Mouse (Mus musculus) neutrophil, adult 5-6 weeks (primary cell): ENCODE data around the gene Agap1. TPM values are rescaled to one million over a fixed set of nuclear protein-coding genes. Genes with fewer than 3 reads are reported as not detected.
"Not testable (repeated sequence)": the region's sequence is repeated elsewhere in the genome, so short reads cannot be mapped to it uniquely, and the experiment has no call there.

Experiments
- ATAC-seq: fragments of 151-379, 151-347 bp; 2 replicates; pipeline ENCODE4 v1.8.0; 2017; ENCODE audit warnings: mild to moderate bottlenecking, moderate TSS enrichment; ENCODE audit not compliant: insufficient number of reproducible peaks, poor library complexity, low FRiP score, severe bottlenecking; ENCODE audit errors: extremely low read depth
- total RNA-seq: library from RNA; stranded (forward); fragments of 200-1000 nt; gene quantifications from 2 replicates; pipeline ENCODE4 v1.2.3, GENCODE M21; 2017

Gene Agap1
- total RNA-seq, 1 experiment from 2014 or later = 9.7 TPM

- ATAC-seq = no peak
These were observed 38.6 kb downstream of the Agap1 start for GRCm38 (mm10) chr1:89493177-89493576.

DNA sequence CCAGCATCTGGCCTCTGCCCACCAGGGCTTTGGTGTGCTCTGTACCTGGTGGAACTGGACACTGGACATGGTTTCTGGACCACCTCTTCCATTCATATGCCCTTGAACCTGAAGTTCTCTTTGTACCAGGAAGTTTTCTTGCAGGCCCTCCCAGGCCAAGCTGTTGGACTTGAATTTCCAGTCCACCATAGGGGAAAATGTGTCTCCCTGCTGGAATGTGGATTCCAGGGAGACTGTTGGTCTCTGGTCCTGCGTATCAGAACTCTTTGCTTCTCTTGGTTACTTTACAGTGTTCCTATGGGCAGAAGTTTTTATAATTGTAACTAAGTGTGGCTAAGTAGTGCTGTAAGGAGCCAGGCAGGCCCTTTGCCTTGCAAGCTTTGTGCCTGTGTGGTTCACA is 40.2 kb downstream of the Agap1 start:
- ATAC-seq = no peak

GRCm38 (mm10) chr1:89496204-89496603 is 41.6 kb downstream of the Agap1 start:
- no peak for ATAC-seq

DNA sequence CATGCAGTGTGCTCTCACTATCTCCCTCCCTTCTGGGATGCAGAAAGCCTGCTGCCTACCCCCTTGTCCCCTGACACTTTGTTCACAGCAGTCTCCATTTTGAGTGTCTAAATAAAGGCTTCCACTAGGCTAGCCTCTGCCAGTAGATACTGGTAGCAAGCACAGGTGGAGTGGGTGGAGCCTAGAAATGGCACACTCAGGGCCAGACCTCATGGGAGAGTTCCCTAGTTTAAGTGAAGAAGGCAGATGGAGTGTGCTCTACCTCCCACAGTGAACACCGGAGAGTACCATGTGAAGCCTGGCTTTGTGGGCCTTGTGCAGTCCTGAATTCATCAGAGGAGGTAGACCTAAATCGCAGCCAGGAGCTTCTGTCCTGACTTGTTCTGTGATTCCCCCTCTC is 46.3 kb downstream of the Agap1 start:
- ATAC-seq = no peak

- ATAC-seq = no peak
These were observed 46.7 kb downstream of the Agap1 start for GRCm38 (mm10) chr1:89501346-89501745.

- not testable (repeated sequence) for ATAC-seq
These were observed 47.3 kb downstream of the Agap1 start for GRCm38 (mm10) chr1:89501891-89502290.

DNA sequence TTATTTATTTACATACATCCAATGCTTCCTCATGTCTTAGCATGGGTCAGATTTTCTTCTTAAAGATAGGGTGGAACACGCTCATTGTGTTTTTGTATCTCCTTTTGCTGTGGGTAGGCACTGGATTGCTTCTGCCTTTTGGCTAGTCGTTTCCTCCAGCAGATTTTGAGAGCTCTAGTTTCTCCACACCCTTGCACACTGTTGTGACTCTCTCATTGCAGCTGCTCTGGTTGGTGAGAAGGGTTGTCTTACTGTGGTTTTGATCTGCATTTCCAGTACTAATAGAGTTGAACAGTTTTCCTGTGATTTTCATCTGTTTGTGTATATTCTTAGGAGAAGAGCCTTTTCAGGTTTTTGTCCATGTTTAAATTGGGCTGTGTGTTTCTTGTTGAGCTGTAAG is 54.6 kb downstream of the Agap1 start:
- ATAC-seq = no peak

- ATAC-seq = no peak
These were observed 55.2 kb downstream of the Agap1 start for GRCm38 (mm10) chr1:89509763-89510340.

GRCm38 (mm10) chr1:89510731-89511130 is 56.1 kb downstream of the Agap1 start:
- ATAC-seq = no peak

DNA sequence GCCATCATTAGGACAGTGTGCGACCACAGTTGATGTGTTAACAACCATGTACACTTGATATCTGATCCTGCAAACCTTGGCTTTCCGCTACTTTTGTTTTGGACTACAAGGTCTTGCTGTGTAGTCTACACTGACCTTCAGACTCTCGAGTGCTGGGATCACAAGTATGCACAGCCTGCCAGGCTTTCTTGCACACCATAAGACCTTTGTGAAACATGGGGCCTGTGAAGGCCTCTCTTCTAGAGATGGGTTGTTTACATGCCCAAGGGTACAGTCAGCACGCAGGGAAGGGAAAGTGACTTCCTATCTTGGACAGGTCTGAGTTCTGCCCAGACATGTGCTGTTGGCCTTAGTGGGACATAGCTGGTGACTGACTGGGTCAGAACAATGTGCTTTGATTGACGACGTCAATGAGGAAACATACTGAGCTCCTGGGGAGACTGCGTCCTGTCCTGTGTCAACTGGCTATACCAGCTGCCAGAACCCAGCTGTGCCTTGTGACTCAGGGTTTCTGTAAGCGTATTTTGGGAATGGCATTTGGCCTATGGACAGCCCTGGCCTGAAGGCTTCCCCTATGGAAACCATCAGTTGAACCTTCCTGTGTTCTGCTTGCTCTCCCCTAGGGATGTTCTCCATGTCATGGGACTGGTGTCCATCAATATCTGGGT is 59.1 kb downstream of the Agap1 start:
- no peak for ATAC-seq

DNA sequence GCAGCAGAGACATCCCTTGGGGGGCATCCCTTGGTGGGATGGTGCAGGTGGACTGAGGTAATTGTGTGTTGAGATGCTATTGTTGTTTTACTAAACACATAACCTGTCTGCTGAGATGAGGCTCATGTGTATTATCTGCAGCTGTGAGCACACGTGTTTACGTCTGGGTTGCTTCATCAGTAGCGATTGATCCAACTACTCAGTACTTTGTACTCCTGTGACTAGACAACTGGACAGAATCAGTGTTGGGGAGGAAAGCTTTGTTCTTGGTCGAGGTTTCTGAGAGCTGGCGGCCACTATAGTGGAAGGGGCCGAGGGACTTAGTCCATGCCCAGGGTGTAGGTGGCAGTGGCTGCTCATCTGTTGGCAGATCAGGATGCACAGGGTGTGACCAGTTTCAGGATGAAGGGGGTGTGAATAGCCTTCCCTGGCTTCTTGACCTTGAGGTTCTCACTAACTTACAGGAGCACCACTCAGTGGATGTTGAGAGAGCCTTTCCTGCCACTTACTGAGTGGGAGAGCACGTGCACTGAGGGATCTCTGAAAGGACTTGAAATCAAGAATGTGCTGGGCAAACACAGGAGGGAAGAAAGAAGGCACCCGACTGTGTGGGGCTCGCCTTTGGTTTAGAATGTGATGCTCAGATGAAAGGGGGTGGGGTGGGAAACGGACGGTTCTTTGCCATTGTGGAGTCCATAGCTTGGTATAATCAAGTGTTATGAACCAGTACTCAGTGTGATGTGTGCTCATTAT is 61.4 kb downstream of the Agap1 start:
- ATAC-seq = no peak

DNA sequence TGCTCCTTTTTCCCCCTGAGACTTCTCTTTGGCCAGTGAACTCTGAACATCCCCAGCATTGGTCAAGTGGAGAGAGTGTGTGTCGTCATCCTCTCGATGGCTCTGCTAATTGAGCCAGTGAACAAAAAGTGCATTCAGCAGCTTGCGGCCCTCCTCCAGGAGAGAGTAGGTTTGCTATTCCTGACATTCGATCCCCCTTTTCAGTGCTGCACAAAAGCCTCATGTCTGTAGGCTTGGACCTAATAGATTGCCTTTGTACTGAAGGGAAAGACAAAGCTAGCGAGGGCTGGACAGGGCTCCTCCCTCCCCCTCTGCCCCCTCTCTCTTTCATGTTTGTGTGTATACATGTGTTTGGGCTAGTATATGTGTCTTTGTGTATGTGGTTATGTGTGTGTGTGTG is 63.2 kb downstream of the Agap1 start:
- no peak for ATAC-seq

GRCm38 (mm10) chr1:89519914-89520643 is 65.5 kb downstream of the Agap1 start:
- no peak for ATAC-seq

- no peak for ATAC-seq
These were observed 66.8 kb downstream of the Agap1 start for GRCm38 (mm10) chr1:89521406-89521805.

DNA sequence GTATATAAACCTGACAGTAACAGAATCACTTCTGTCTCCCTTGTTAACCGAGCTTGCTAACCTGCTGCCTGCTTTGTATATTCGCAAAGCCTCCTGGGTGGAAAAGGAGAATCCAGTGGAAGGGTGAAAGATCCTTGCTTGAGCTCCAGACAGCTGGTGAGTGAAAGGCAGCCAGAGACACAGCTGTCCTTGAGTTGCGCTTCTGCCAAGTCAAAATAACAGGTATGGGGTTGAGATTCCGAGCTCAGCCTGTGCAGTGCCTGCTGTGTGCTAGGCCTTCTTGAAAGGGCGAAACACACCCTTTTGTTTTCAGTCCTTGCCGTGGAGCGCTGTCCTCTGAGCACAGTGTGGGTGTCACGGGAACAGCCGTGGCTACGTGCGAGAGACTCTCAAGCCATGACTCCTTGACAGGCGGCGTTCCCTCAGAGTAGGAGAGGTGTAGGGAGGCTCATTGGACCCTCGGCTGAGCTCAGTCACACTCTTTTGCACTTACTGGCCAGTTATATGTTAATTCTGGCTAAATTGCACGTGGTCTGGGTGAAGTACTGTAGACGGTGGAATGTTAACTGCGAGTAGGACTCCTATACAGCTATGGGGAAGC is 67.4 kb downstream of the Agap1 start:
- ATAC-seq = no peak

GRCm38 (mm10) chr1:89524369-89524768 is 69.8 kb downstream of the Agap1 start:
- peak; percentile 59; the same call in 1 of the 2 replicates for ATAC-seq

GRCm38 (mm10) chr1:89524998-89525397 is 70.4 kb downstream of the Agap1 start:
- no peak for ATAC-seq

DNA sequence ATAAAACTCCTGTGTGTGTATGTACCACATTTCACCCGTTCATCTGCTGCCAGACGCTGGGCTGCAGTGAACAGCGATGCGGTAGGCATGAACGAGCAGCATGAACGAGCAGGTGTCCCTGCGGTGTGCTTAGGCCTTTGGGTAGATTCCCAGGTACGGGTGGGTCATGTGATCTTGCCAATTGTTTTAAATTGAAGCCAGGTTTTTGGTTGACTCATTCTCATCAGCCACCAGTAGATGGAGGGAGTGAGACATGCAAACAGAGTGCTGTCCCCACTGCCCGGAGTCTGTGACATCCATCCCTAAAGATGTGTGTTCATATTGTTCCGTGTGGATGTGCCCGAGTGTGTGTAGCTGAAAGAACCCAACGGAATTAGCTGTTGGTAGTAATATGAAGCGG is 71.2 kb downstream of the Agap1 start:
- ATAC-seq = 0 out of 2 replicates have a peak, but pooled peaks have one; percentile 32

DNA sequence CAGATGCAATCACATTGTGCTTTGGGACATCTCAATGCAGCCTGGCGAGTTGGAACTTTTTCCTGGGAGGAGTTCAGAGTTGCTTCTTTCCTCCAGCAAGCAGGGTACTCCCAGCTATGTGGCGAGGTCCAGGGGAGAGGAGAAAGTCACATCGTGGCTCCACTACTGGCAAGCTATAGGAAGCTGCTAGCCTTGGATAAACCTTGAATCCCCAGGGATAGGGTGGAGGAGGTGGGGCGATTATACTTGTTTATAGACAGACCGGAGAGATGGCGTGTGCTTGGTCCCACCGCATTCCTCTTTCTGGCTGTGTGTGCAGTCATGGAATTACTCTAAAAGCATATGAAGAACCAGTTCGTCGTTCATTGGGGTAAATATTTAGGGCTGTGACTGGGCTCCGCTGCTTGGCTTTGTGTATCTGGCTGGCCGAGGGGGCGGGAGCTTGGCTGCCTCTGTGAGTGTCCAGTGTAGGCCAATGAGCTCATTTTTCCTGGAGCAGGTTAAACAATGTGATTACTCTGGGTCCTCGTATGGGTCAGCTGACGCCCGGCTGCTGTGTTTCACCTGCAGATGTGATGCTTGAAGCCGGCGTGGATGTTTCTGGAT is 74.2 kb downstream of the Agap1 start:
- ATAC-seq = no peak
